Mouse (Mus musculus) liver, embryonic 14 days (tissue): ENCODE measurements around the gene Prss32. TPM values are rescaled to one million over a fixed set of nuclear protein-coding genes. Genes with fewer than 3 reads are reported as not detected.

Source experiments
- polyA plus RNA-seq: library from polyadenylated mRNA; depleted of rRNA; stranded (reverse); fragments of >200 nt; gene quantifications from 2 replicates; pipeline ENCODE4 v1.2.3, GENCODE M21; 2012; rRNA removed

Prss32 gene
- polyA plus RNA-seq: not detected in 2 replicates

GRCm38 (mm10) chr17:23843812-23844273 lies at the start of gene Prss32, which contains the start of gene Prss41:
Gene Prss32 (plus strand): TSS chr17:23843855.
Gene Prss41 (minus strand): TSS chr17:23844172.

GRCm38 (mm10) chr17:23829064-23829619 lies 14.5 kb upstream of the Prss32 start, which contains the start of gene Elob:
Gene Elob (minus strand): TSS chr17:23829136.

GRCm38 (mm10) chr17:23836006-23836575 lies 7.6 kb upstream of the Prss32 start, which contains the start of gene Prss33:
Gene Prss33 (minus strand): TSS chr17:23836056.

GRCm38 (mm10) chr17:23867756-23868155 lies 24.1 kb downstream of the Prss32 start, which contains the start of gene Prss21:
Gene Prss21 (plus strand): TSS chr17:23868056.

GRCm38 (mm10) chr17:23880576-23880975 lies 36.9 kb downstream of the Prss32 start, which contains the start of the genes Dcpp1 and Dcpp2:
Gene Dcpp1 (plus strand): TSS chr17:23880876.
Gene Dcpp2 (plus strand): TSS chr17:23880880.

Other genes with a start within 250 kb of the Prss32 start
- gene Zfp13, start 244.4 kb upstream of the Prss32 start, polyA plus RNA-seq: 1.7 TPM in 2 replicates
- gene Zscan10, start 243.0 kb upstream of the Prss32 start, polyA plus RNA-seq: 0.03 TPM in 1 of 2 replicates, not detected in the other
- gene Mmp25, start 198.6 kb upstream of the Prss32 start, polyA plus RNA-seq: 0.10 and 0.12 TPM in 2 replicates
- gene Bicdl2, start 183.3 kb upstream of the Prss32 start, polyA plus RNA-seq: 0.03 TPM in 1 of 2 replicates, not detected in the other
- 11.5 and 12.4 TPM in 2 replicates for gene Hcfc1r1, start 170.3 kb upstream of the Prss32 start, polyA plus RNA-seq
- gene Thoc6, start 170.0 kb upstream of the Prss32 start, polyA plus RNA-seq: 16.5 and 18.5 TPM in 2 replicates
- gene Tnfrsf12a, start 166.4 kb upstream of the Prss32 start, polyA plus RNA-seq: 1.6 and 1.8 TPM in 2 replicates
- gene Cldn6, start 164.6 kb upstream of the Prss32 start, polyA plus RNA-seq: 0.38 and 0.81 TPM in 2 replicates
- gene Cldn9, start 159.8 kb upstream of the Prss32 start, polyA plus RNA-seq: not detected in 2 replicates
- 0.02 and 0.03 TPM in 2 replicates for gene 1520401A03Rik, start 121.1 kb upstream of the Prss32 start, polyA plus RNA-seq
- 24.8 and 29.8 TPM in 2 replicates for gene Pkmyt1, start 117.5 kb upstream of the Prss32 start, polyA plus RNA-seq
- gene Paqr4, start 103.0 kb upstream of the Prss32 start, polyA plus RNA-seq: 3.6 and 3.8 TPM in 2 replicates
- gene Kremen2, start 98.0 kb upstream of the Prss32 start, polyA plus RNA-seq: 0.07 TPM in 1 of 2 replicates, not detected in the other
- 3.9 and 4.2 TPM in 2 replicates for gene Flywch1, start 72.3 kb upstream of the Prss32 start, polyA plus RNA-seq
- 0.78 and 0.93 TPM in 2 replicates for gene Flywch2, start 57.8 kb upstream of the Prss32 start, polyA plus RNA-seq
- 104 and 131 TPM in 2 replicates for gene Srrm2, start 53.3 kb upstream of the Prss32 start, polyA plus RNA-seq
- gene Elob, start 14.7 kb upstream of the Prss32 start, polyA plus RNA-seq: 283 and 297 TPM in 2 replicates
- gene Prss33, start 7.8 kb upstream of the Prss32 start, polyA plus RNA-seq: not detected in 2 replicates
- gene Prss41, start 317 bp downstream of the Prss32 start, polyA plus RNA-seq: 0.11 and 0.14 TPM in 2 replicates
- gene Prss21, start 24.2 kb downstream of the Prss32 start, polyA plus RNA-seq: not detected in 2 replicates
- not detected in 2 replicates for gene Dcpp1, start 37.0 kb downstream of the Prss32 start, polyA plus RNA-seq
- not detected in 2 replicates for gene Dcpp2, start 37.0 kb downstream of the Prss32 start, polyA plus RNA-seq
- not detected in 2 replicates for gene Dcpp3, start 73.6 kb downstream of the Prss32 start, polyA plus RNA-seq
- 0.02 TPM in 1 of 2 replicates, not detected in the other for gene Sbp, start 97.8 kb downstream of the Prss32 start, polyA plus RNA-seq
- not detected in 2 replicates for gene Sbpl, start 111.4 kb downstream of the Prss32 start, polyA plus RNA-seq
- 0.06 and 0.09 TPM in 2 replicates for gene Prss30, start 136.7 kb downstream of the Prss32 start, polyA plus RNA-seq
- gene Prss22, start 154.2 kb downstream of the Prss32 start, polyA plus RNA-seq: 0.05 TPM in 1 of 2 replicates, not detected in the other
- 0.10 TPM in 1 of 2 replicates, not detected in the other for gene Prss27, start 194.3 kb downstream of the Prss32 start, polyA plus RNA-seq
- gene Kctd5, start 229.6 kb downstream of the Prss32 start, polyA plus RNA-seq: 9.7 and 11.2 TPM in 2 replicates